Mouse (Mus musculus) retina, postnatal 1 day (tissue): ENCODE data around the gene Atxn3.
"Not testable (repeated sequence)": the region's sequence is repeated elsewhere in the genome, so short reads cannot be mapped to it uniquely, and the experiment has no call there.

Experiments
- DNase-seq: peaks from one replicate; pipeline ENCODE4 v3.0.0-alpha.2; 2012

Gene Atxn3

DNA sequence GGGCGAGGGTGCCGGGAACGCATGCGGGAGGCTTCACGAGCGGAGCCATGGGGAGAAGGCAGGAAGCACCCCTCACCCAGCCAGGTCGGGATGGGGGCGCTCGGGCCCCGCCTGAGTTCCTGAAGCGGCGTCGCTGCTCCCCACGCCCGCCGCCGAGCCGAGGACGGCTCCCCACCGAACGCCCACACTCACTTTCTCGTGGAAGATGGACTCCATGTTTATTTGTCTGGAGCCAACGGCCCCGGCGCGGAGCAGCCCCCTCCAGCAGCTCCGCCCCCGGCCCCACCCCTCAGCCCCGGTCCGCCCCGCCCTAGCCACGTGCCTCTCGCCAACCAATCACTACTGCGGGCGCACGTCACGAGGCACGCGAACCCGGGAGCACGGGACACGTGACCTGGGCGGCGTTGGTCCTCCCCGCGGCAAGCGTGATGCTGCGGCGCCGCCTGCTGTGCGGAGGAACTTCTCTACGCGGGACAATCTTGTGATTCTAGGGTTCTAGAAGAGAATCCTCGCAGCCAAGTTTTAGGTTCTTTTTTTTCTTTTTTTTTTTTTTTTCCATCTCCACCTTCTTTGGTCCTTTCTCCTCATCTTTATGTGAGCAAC, at the start of gene Atxn3:
Atxn3 (minus strand) TSS at position 305 of the 603 bp plus-strand sequence.
- DNase-seq: peak; percentile 98

DNA sequence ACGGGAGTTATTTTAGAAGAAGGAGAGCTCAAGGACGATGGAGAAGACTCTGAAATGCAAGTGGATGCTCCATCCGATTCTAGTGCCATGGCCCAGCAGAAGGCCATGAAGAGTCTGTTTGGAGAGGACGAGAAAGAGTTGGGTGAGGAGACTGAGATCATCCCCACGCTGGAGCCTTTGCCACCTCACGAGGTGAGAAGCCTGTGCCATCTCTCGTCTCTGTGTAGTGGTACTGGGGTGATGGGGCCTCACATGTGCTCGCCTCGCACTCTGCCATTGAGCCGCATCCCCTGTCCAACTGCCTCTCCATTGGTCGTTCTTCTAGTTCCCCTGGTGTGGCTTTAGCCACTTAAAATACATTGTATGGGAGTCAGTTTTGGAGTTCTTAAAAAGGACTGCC, 42.7 kb upstream of the Atxn3 start:
- DNase-seq: no peak

- DNase-seq: no peak
Observed at GRCm38 (mm10) chr12:101998929-101999328, 40.9 kb upstream of the Atxn3 start.

DNA sequence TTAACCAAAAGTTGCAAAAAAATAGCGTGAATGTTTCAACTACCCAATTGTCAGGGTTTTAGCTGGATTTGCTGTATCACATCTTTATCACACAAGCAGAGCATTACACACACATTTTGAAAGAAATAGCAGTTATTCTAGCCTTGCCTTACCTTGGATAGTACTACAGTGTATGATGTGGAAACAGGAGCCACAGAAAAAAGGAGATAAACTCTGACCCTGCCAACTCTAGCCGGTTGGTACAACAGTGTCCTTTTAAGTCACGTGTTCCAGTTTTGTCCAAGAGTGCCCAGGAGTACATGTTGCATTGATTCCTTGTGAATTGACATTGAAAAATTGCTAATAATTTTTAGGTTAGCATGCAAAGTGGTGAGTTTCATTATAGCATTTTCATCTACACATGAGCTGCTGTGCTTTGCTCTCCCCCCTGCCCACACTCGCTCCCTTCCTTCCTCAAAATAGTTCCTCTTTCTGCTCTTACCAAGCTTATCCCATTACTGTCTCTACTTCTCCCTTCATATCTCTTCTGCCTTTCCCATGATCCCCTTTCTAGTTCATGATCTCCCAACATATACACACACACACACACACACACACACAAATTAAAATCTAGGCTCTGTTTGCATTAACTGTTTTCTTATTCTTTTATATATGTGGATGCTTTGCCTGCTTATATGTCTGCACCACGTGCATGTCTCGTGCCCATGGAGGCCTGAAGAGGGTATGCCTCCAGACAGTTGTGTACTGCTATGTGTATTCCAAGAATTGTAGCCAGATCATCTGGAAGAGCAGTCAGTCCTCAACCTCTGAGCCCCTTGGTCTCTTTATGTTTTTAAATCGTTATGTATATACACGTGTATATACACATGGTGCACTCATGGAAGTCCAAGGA, 36.8 kb upstream of the Atxn3 start:
- no peak for DNase-seq

- DNase-seq: no peak
Observed at GRCm38 (mm10) chr12:101987659-101988058, 29.6 kb upstream of the Atxn3 start.

- DNase-seq: peak; percentile 41
Observed at GRCm38 (mm10) chr12:101985110-101985509, 27.1 kb upstream of the Atxn3 start.

DNA sequence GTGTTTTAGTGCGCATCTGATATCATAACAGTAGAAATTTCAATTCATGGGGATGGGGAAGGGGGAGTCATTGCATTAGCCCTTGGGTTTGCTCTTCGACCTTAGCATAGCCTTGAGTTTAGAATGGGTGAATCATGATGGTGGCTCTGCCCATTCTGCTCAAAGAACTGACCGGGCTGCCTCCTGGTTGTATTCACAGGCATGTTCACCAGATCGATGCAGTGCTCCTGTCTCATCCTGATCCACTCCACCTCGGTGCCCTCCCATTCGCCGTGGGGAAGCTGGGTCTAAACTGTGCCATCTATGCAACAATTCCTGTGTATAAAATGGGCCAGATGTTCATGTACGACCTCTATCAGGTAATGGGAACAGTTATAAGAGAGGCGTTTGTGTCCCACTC, 24.9 kb upstream of the Atxn3 start:
- DNase-seq: no peak

- no peak for DNase-seq
Observed at GRCm38 (mm10) chr12:101981559-101981958, 23.5 kb upstream of the Atxn3 start.

DNA sequence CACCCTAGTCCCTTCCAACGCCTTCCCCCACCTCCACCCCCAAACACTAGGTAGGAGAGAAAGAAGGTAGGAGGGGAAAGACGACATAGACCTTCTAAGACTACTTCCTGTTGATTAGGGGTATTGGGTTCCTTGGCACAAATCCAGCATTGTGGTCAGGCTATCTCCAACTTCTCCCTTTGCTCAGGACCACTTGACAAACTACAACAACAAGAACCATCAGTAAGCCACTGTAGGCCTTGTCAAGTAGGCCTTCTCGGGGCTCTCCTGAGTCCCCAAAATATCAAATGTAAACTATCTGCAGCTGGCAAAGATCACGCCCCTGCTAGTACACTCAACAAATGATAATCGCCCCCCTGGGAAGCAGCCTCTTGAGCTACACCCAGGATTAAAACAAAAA, 22.2 kb upstream of the Atxn3 start:
- DNase-seq: no peak

- DNase-seq: no peak
Observed at GRCm38 (mm10) chr12:101979213-101979750, 21.2 kb upstream of the Atxn3 start.

- no peak for DNase-seq
Observed at GRCm38 (mm10) chr12:101978588-101978987, 20.5 kb upstream of the Atxn3 start.

- DNase-seq: no peak
Observed at GRCm38 (mm10) chr12:101978162-101978561, 20.1 kb upstream of the Atxn3 start.

DNA sequence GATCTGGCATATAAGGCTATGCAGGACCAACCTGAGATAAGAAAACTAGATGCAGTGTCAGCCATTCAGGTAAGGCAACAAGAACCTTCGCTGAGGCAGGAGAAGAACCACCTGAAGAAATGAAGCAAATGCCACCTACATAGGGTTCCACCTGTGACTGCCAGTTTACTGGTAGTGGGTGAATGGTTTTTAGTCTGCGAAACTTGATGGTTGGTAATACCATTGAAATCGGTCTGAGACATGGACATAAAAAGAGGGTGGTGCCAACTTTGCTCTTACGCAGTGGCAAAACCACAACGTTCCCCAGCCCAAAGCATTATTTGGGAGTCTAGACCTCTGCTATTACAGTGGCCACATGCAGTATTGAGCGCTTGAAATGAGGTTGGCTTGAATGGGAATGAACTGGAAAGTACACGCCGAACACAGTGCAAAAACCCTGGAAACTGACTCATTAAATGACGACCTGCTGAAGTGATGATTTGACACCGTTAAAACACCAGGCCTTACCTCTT, 19.4 kb upstream of the Atxn3 start:
- no peak for DNase-seq

DNA sequence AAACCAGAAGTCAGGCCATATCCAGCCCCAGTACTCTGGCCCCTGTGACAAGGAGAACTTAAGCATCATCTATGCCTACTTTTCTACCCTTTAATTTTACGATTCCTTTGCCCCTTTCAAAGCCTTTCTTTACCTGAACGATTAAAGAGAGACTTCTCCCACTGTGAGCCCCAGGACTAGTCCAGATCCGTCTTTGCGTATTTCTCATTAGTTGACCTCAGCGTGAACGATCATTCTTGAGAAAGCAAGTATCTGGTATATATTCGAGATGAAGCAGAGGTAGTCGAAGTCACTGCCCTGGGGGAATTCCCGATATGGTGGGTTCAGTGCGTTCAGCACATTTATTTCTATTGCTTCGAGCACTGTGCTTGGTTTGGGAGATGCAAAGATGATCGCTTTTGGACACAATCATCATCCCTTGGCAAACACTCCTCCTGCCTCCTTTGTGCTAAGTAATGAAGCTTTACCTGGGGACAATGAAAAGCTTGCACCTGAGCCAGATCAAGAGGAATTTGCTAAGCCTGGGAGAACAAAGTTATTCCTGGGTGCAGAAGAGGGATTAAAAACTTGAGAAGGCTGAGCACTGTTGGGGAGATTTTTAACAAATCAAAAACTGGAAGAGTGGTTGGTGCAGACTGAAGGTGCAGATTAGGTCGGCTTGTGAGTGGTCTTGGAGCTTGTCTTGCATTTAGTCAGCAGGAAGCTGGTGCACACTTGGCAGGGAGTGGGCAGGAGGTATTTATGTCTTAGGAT, 18.8 kb upstream of the Atxn3 start:
- no peak for DNase-seq

DNA sequence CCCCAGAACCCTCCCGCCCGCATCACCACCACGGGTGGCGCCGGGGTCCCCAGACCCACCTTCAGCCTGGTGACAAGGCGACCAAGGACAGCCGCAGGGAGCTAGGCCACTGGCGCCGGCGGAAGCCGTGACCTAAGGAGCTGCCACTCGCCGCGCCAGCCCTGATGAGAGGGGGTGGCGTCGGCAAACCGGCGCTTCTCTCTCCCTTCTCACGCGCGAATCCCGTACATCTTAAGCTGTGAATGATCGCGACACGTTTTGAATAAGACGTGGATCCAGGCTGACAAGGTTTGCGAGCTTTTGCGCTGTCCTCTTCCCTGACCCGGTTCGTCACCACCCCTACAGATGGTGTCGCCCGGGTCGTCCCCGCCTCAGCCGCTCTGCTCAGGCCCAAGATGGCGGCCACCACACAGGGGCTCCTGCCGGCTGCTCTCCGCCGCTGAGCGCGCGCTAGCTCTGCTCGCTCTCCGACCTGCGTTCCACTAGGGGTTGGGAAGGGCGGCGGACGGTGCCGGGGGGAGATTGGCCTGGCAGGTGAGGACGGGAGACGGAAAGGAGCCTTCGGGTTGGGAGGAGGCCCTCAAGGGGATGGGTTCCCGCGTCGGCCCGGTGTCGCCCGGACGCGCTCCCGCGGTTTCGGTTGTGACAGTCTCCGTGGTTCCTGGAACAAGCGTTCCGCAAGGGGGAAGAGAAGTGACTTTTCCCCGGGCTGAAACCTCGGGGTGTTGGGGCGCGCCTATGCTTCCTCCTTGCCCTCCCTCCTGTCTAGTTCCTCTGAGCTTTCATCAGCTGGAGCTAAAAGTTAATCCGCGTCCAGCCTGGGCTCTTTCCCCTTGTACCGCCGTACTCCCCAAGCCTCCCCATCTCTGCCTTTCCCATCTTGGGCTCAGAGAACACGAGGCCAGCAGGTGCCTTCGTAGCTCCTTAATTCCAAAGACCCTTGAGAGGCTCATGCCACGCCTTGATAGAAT, 17.8 kb upstream of the Atxn3 start, which contains the start of gene Cpsf2:
Cpsf2 (plus strand) TSS at position 388 of the 971 bp plus-strand sequence.
- DNase-seq: peak; percentile 93

DNA sequence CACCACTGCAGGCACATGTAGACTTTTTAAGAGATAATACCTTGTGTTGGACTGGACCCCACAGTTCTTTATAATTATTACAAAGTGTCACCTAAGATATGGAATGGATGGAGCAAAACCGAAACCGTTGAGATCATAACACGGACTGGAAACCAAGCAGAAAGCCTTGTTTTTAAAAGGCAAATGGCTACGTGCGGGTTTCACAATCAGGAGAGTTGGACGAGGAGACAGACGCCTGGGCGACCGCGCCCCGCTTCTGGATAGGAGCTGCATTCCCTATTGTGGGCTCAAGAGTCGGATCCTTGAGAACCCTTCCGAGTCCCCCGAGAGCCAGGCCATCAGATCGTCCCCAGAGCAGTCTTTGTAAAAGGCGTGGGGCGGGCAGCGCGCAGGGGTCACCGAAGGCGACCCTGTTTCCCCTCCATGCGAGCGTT, 17.1 kb upstream of the Atxn3 start:
- no peak for DNase-seq

DNA sequence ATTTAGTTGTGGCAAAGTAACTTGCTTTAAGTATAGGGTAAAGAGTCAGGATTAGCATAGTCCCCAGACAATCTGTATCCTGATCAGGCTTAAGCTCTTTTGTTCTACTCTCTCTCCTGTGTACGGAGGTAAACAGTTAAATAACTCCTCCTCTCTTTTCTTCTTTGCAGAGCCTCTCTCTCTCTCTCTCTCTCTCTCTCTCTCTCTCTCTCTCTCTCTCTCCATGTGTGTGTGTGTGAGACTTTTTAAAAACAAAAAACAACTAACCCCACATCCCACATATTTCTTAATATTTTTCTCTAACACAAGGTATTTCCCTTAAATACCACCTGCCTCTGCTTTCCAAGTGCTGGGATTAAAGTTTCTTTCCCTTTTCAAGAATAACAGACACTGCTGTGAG, 16.5 kb upstream of the Atxn3 start:
- peak; percentile 16 for DNase-seq

GRCm38 (mm10) chr12:101972230-101972629, 14.2 kb upstream of the Atxn3 start:
- no peak for DNase-seq

DNA sequence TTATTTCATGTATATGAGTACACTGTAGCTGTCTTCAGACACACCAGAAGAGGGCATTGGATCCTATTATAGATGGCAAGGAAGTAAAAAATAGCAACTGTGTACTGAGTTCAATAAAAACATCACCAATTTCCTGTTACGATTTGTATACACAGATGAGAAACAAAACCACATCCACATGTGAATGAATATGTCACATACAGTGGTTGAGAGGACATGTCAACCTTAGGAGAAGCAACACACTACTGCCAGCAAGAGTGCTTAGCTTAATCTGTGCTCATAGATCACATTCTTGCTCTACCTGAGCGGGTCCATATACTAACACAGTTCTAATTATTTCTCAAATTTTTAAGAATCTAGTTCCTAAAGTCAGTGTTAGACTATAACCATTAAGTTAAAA, 13.3 kb upstream of the Atxn3 start:
- no peak for DNase-seq

DNA sequence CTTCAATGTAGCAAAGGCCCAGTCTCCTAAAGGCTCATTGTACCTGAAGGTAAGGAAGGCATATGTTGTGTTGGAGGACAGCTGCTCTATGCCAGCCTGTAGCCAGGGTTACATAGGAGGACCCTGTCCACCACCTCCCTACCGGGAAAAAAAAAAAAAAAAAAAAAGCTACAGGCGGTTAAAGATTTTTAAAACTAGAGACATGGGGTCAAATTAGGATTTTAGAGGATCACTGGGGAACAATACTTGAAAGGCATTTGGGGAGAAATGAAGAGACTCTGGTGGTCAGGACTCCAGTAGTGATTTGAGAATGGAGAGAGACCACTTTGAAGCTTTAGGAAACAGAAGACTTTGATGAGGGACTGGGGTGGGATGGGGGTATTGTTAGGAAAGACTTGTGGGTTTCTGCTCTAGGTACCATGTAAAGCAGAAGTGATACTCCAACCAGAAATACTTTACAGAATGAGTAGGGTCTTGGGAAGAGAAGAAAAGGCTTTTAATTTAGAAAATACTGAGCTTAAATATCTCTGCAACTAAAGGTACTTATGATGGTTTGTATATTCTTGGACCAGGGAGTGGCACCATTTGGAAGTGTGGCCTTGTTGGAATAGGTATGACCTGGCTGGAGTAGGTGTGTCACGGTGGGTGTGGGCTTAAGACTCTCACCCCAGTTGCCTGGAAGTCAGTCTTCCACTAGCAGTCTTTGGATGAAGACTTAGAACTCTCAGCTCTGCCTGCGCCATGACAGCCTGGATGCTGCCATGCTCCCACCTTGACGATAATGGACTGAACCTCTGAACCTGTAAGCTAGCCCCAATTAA, 1.1 kb upstream of the Atxn3 start:
- not testable (repeated sequence) for DNase-seq

DNA sequence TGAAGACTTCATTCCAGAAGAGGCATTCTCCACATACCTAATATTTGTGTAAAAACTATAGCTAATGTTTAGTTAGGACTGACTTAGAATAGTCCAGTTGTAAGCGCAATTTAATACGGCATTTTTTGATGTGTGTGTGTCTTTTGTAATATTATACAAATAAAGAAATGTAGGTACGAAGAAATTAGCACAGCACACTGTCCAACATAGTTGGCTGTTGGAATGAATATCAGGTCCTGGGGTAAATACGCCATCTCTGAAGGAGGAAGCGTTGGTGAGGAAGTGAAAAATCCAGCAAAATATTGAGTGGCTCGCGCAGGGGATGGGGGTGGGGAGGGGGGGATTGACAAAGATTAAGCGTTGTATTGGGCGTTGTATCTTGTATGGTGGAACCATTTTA, 510 bp upstream of the Atxn3 start:
- DNase-seq: peak; percentile 5
